Mouse (Mus musculus) heart, postnatal 14 days (tissue): ENCODE data around the gene Myo1h. TPM values are rescaled to one million over a fixed set of nuclear protein-coding genes. Genes with fewer than 3 reads are reported as not detected.

Experiments
- DNase-seq, 2 experiments: peaks; one replicate each; pipeline ENCODE4 v3.0.0; 2021 to 2022
- intact Hi-C: fragments of 180-260 bp; cut with DNase I; formaldehyde crosslinking; loops from one replicate; pipeline ENCODE4 v1.15.1; 2025
- long read RNA-seq, 2 experiments: library from polyadenylated mRNA; stranded (forward); transcript quantifications; one replicate each; pipeline ENCODE4 v2.0.0; 2021
- total RNA-seq, 2 experiments: library from RNA; stranded (reverse); gene quantifications; 2 replicates each; pipeline ENCODE4 v1.2.3; 2021

Gene Myo1h
- total RNA-seq = under 1 TPM; 0.12 to 0.29 TPM
- long read RNA-seq, experiment 1 = 0 reads
- long read RNA-seq, experiment 2 = 0 reads

DNA sequence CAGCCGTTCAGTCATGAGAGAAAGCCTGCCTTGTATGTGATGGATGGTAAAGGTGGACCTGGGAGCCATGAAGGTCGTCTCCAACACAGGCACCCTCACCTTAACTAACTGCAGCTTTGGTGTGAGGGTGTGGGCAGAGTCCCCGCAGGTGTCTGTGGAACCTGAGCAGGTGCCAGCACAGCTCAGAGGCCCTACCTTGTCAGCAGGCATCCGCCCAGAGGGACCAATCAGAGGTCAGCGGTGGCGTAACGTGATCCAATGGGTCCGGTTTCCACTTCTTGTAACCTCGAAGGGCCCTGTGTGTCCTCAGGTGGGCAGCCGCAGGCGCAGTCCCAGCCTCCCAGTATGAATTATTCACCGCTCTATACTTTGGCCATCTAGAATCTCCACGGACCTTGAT lies at the start of gene Myo1h:
Myo1h (plus strand) TSS at position 293 of the 400 bp plus-strand sequence.
- no peak for DNase-seq
- intact Hi-C loops = no loop called here

DNA sequence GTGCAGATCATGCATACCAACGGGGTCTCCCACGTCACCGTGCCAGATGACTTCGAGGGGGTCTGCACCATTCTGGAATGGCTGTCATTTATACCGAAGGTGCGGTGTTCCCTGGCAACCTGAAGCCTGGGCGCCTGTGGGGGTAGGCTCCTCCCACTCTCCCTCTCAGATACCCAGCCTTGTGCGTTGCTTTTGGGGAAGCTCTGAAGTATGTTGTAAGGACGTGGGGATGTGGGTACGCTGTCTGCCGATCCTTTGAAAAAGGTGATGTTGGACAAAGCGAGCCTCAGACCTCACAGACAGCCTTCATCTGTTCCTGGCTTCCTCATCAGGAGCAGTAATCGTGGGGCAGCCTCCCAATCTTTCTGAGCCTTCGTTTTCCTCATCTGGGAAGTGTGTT lies 49.2 kb upstream of the Myo1h start:
- DNase-seq = no peak
- intact Hi-C loops = no loop called here

DNA sequence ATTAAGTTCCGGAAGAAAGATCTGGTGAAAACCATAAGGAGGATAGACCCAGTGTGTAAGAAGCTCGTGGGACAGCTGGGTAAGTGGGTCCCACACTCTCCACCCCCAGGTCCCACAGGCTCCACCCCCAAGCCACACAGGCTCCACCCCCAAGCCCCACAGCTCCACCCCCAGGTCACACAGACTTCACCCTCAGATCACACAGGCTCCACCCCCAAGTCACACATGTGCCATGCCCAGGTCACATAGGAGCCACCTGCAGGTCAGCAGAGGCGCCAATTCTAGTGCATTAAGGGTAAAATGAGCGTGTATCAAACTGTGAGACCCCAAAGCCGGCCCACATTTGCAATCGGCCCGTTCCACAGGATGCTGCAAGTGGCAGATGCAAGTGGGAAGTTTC lies 42.5 kb upstream of the Myo1h start:
- intact Hi-C loops = loop anchor here (5.0 kb wide), 1 partner anchor 136 kb away; the partner anchor contains the start of genes Kctd10 and Ube3b
- no peak for DNase-seq

- peak; percentile 80 to 86 for DNase-seq
- intact Hi-C loops = loop anchor here (1.0 to 5.0 kb wide), 2 partner anchors 60 to 134 kb away; partner anchors contain the start of genes Kctd10 and Ube3b
Measured at GRCm38 (mm10) chr5:114248174-114248589, 40.8 kb upstream of the Myo1h start.

DNA sequence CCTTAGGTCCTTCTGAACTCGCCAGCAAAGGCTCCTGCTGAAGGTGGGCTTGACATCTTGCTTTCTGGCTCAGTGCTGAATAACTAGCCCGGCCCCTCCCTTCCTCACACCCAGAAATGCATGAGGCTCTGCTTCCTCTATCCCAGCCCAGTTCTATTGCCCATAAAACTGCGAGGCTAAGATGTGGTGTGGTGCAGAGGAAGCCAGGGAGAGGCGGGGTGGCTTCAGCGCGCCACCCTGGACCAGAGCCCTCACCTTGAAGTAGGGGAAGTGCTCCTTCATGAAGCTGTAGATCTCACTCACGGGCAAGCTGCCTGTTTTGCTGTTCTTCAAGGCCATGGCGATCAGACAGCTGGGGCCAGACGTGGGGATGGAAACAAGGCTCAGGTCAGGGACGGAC lies 29.5 kb upstream of the Myo1h start:
- intact Hi-C loops = no loop called here
- DNase-seq = no peak

GRCm38 (mm10) chr5:114261494-114261893 lies 27.5 kb upstream of the Myo1h start:
- intact Hi-C loops = no loop called here
- DNase-seq = no peak

DNA sequence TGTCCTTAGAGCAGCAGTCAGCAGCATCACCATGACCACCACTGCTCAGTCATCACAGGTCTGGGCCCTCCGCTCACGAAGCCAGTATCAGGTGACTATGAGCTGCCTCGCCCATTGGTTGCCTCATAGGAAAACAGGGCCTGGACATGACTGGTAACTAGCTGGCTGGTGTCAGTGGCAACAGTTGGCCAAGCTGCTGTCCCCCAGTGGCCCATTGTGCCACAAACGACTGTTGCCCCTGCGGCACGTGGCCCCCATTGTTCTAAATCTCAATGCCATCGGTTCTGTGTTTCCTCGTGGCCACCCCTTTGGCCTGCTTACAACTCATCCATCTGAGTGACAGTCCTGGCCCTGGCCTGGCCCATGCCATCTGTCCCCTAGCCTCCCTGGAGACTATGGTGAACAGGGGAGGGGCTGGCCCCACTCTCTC lies 24.9 kb upstream of the Myo1h start:
- intact Hi-C loops = no loop called here
- DNase-seq = no peak

DNA sequence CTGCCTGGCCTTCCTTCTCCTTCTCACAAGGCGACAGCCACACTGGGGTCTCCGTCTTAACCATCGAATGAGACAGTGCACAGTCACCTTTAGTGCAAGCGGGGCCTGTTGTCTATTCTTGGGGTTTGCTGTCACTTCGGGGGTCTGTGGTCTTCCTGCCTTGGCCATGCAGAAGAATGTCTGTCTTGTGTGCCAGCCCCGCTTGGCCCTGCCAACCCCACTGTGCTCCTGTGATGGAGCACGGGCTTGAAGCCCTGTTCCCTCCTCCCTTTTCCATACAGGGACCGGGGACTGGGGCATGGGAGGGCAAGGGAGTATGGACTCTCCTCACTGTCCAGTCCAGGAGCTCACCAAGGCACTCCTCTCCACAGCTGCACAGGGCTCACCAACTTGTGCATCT lies 24.2 kb upstream of the Myo1h start:
- intact Hi-C loops = no loop called here
- DNase-seq = no peak

- DNase-seq = no peak
- intact Hi-C loops = no loop called here
Measured at GRCm38 (mm10) chr5:114268646-114269045, 20.3 kb upstream of the Myo1h start.

DNA sequence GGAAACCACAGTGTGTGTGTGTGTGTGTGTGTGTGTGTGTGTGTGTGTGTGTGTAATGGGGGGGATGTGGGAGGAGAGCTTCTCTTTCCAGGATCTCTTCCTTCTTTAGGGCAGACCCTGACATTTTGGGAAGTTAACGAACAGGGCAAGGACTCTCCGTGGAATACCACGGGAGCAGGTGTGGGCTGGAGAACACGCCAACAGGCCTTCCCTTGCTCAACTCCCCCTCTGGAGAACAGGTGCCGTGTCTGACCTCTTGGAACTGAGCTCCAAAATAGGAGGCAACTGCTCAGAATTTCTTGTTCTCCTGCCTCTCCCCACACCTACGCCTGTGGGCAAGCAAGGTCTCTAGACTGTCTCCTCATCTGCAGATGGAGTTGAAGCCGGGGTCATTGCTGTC lies 19.5 kb upstream of the Myo1h start:
- intact Hi-C loops = no loop called here
- DNase-seq = no peak

DNA sequence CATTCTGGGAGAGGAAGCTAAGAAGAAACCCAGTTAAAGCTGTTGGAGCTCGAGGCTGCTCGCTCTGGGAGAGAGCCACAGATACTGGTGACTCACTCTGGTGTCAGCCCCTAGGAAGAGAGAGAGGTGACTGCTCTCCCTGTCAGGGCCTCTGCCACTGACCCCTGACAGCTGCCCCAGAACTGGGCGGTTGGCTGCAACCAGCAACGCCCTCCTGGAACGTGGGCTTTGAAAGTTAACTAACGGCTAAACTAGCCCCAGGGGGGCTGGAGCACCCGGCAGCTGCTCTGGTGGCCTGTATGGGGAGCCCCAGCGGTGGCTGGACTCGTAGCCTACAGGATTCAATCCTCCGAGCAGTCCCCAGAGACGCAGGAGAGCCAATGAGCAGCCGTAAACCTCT lies 19.0 kb upstream of the Myo1h start:
- DNase-seq = no peak
- intact Hi-C loops = no loop called here

- intact Hi-C loops = no loop called here
Measured at GRCm38 (mm10) chr5:114273693-114274402, 15.1 kb upstream of the Myo1h start, which contains the start of gene Foxn4. Foxn4 (minus strand) TSS chr5:114273807.

GRCm38 (mm10) chr5:114275339-114275738 lies 13.6 kb upstream of the Myo1h start:
- intact Hi-C loops = no loop called here
- no peak for DNase-seq

More at GRCm38 (mm10) chr5:114273693-114274402, 15.1 kb upstream of the Myo1h start, which contains the start of gene Foxn4:
- no peak for DNase-seq

DNA sequence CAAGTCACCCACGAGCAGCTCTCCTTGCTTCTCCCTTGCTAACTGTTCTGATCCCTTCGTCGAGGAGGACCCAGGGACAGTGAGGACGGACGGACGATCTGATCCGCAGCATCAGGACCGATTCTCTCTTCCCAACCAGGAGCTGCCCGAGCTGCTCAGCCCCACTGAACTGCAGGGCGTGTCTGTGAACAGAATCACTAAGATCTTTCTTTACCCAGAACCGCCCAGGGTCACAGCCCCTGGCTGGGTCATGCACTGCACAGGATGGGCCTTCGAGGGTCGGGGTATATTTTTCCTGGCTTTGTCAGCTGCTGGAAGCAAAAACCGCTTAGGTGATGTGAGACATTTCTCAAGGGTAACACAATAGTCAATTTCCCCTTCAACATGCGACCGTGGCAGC lies 13.0 kb upstream of the Myo1h start:
- no peak for DNase-seq
- intact Hi-C loops = no loop called here

DNA sequence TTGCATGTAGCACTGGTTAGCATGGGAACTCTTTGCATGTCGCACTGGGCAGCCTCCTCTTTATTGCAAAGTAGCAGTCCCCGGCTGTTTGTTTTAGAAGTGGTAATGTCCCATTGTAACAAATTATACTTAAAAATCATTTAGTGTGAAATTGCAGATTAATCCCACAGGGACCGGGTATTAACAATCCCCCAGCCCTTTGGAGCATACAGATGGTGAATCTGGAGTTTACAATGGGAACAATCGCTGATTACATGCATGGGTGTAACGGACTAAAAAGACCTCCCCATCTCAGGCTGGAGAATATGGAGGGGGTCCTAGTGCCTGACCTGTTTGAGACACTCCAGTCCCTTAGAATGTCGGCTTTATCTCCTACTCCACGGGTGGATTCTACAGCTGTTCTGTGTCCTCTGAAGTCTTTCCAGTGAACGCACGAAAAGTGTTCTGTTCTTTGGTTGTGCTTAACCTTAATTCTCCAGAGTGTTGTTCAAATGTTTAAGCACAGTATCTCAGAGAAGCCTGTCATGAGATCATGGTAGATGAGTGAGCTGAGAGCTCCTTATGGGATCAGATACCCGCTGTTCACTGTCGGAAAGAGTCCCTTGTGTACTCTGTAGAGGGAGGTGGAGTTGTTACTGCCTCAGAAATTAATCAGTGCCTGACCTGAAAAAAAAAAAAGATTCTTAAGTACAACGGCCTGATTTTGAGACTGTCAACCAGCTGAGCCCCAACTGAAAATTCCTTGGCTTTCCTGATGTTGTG lies 9.4 kb upstream of the Myo1h start:
- intact Hi-C loops = no loop called here
- no peak for DNase-seq

GRCm38 (mm10) chr5:114282346-114282745 lies 6.6 kb upstream of the Myo1h start:
- intact Hi-C loops = no loop called here
- no peak for DNase-seq

DNA sequence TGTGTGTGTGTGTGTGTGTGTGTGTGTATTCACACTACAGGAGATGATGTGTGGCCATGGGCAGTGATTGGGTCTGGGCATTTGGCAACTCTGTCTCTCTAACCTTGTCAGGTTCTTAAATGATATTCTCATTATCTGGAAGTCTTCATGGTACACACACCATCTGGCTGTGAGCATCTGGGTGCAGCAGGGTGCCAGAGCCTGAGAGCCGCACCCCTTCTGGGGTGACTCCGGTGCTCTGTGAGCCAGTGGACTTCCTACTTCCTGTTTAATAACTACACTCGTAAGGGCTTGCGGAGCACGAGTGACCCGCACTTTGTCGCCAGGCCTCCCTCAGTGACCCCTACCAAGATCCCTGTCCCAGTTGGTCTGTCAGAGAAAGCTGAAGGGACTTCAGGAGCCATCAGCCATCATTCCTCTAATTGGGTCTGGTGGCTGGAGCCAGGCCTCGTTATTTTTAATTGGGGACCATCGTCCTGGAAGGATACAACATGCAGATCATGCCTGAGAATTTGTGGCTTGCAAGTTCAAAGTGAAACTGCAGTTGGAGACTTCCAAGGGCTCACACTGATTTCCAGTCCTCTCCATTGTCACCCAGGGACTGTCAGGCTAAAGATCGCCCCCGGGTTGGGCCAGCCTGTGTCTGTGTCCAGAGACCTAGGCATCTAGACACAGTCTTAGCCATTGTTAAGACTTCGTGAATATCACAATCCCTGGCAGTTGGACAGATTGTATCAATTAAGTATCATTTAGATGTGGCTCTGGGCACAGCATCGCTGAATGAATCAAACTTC lies 4.2 kb upstream of the Myo1h start:
- intact Hi-C loops = no loop called here
- no peak for DNase-seq

GRCm38 (mm10) chr5:114285398-114285700 lies 3.6 kb upstream of the Myo1h start:
- DNase-seq = no peak
- intact Hi-C loops = no loop called here

DNA sequence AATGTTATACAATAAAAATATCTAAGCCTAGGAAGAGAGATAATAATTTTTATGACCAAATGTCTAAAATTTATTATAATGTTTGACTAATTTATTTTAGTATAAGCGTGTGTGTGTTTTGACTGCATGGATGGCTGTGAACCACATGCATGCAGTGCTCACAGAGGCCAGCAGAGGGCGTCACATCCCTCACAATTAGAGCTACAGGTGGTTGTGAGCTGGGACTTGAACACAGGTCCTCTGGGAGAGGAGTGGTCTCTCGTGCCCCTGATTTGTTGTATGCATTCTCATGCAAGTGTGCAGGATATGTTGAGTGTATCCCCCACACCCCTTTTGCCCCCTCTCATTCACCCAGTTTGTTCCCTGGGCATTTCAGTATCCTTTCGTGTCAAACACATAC lies 2.9 kb upstream of the Myo1h start:
- intact Hi-C loops = no loop called here

GRCm38 (mm10) chr5:114286872-114287571 lies 1.9 kb upstream of the Myo1h start:
- intact Hi-C loops = no loop called here

More for the DNA sequence above, 2.9 kb upstream of the Myo1h start:
- DNase-seq = no peak

More at GRCm38 (mm10) chr5:114286872-114287571, 1.9 kb upstream of the Myo1h start:
- no peak for DNase-seq
